Mouse (Mus musculus) 416B (cell line): ENCODE measurements at regions not wholly inside any gene's neighbourhood (a gene's known extent, or its start where the extent isn't known, plus 50 kb on each side); places are given as distances from the start of the nearest gene placed in this dataset.

Source experiments
- DNase-seq: peaks from one replicate; pipeline ENCODE4 v3.0.0; 2011; ENCODE audit warnings: low read depth

DNA sequence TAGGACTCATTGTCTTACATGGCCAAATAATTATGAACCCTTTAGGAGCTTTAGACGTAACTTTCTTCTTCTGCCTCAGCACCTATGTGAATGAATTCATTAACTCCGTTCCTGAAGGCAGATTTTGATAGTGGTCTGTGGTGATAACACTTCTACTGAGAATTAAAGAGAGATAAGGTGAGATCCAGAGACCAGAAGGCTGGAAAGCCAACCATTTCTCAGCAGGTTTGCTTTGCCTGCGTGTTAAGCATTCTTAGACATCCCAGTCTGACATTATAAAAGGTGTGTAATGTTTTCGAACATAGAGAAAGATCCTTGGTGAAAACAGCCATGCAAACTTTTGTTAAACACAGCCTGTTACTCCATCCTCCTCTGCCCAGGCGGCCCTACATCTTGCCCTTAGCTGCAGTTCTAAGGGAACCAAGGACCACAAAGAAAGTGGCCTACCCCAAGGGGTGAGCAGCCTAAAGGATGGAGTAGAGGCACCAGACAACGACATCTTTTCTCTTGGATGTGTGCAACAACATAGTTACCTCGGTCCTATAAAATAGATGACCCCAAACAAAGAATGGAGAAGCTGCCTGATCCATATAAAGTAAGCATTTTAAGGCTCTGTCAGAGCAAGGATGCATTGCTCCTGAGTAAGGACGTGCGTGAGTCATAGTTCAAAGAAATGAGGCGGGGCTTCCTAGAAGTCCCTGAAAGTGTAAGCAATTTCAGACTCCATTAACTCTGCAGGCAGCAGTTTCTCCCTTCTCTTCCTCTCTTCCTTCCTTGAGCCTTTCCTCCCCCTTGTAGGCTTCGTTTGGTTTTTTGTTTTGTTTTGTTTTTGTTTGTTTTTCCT, 55.1 kb upstream of the Xpr1 start:
- peak; percentile 47 for DNase-seq

DNA sequence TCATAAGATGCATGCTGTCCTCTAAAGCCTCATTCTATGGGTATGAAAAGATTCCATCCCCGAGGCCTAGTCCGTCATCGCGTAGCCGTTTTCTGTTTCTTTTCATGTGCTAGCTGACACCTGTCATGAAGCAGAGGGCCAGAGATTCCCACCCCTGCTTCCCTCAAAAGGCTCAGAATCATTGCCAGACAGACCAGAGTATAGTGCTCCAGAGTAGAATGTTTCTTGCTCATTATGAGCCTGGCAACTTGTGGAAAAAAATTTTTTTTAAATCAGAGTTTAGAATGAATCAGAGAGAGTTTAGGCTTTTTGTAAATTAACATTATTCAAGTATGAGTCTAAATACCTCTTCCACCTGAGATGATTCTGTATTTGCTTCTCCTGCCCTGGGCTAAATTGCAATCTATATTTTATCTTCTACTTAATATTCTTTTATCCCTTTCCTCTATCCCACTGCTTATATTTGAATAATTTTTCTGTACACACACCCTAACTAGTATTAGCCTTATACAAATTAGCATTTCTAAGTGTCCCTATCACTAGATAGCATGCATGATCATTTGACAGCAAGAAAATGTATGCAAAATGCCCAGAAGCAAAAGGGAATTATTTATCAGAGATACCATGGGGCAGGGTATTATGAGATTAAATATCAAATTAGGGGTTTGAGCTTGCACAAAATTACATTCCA, 55.9 kb upstream of the Xpr1 start:
- DNase-seq: no peak

DNA sequence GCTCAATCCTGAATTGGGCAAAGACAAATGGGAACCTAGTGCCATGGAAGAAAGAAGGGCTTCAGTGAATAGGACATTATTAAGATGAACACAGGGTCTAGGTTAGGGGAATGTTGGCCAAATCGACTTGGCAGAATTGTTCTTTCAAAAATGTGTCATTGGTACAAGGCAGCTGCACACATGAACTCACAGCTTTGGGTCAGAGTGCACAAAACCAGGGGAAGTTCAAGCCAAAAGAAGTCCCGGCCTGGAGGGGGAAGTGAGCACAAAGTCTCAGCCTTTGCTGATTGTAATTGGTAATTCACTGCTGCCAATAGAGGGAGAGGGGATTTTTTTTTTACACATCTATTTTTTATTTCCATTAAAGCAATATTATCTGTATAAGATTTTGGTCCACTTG, 57.8 kb upstream of the Xpr1 start:
- no peak for DNase-seq

DNA sequence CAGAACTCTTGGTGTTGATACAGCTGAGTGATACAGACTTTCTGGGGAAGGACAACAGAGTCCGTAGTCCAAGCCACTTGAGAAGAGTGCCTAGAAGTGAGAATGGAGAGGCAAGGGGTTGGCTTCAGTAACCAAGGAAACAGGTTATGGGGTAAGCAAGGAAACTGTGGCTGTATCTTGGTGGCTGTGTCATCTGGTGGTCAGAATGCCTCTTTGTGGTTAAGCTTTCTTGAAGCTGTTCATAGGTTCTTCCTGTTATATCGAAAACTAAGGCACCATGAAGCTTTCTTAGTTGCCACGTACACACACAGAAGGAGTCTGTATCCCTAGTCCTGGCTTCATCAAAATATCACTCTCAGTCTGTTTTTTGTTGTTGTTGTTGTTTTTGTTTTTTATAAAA, 59.0 kb upstream of the Xpr1 start:
- DNase-seq: peak; percentile 96

DNA sequence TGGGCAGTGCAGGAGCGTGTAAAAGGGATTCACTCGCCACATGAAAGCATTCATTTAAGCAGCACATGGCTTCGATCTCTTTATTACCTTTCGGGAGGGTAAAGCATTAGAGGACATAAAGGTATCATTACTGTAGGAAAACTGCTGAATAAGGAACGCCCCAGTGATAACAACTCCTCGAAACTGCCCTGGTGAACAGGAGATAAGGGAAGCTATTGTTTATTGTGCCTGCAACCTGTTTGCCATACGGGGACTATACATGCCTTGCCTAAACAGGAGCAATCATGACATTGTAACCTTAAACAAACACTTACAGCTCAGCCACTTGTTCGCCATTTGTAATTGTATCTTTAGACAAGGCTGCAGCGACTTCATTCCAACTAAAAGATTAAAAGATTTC, 64.9 kb upstream of the Xpr1 start:
- DNase-seq: no peak

DNA sequence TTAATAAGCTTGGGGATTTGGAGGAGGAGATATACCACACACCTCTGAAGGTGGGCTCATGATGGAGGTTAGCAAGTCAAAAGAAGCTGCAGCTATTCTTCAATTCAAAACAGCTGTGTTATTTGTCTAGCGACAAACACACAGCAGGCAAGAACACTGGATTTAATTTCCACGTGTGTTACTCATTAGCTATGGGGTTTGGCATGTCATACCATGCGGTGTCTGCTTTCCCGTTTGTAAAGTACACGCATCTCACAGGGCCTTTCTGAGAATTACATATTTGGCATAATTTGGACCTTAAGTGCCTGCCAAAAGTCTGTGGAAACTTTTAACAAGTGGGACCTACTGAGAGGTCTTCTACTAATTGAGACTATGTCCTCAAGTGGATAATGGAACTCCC, 65.5 kb upstream of the Xpr1 start:
- no peak for DNase-seq

DNA sequence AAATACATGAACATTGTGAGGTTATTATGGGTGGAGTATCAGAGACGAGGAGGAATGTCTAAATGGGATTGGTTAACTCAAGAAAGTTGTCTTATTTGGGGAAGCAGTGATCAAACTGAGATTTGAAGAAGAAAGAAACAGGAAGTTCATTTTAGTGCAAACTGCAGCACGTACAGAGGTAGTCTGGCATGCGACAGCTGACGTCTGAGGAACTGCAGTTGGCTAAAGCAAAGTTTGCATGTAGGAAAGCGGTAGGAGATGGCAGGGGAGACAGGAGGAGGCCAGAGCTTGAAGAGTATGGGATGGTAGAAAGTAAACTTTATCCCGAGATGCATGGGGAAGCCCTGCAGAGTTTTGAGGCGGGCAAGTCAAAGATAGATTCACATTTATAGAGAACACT, 66.5 kb upstream of the Xpr1 start:
- DNase-seq: no peak

DNA sequence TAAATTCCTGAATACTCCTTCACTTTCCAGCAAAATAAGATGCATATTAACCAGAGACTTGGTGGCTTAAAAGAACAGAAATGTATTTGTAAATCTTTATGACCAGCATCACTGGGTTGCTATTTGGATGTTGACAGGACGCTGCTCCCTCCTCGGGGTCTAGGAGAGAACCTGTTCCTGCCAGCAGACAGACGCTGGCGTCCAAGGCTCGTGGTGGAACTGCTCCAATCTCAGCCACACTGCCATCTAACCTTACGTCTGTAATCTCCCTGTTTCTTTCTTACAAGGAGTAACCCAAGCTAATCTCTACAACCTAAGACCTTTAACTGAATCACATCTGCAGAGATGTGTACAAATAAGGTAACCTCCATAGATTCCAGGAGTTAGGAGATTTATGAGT, 70.1 kb upstream of the Acbd6 start:
- DNase-seq: no peak

DNA sequence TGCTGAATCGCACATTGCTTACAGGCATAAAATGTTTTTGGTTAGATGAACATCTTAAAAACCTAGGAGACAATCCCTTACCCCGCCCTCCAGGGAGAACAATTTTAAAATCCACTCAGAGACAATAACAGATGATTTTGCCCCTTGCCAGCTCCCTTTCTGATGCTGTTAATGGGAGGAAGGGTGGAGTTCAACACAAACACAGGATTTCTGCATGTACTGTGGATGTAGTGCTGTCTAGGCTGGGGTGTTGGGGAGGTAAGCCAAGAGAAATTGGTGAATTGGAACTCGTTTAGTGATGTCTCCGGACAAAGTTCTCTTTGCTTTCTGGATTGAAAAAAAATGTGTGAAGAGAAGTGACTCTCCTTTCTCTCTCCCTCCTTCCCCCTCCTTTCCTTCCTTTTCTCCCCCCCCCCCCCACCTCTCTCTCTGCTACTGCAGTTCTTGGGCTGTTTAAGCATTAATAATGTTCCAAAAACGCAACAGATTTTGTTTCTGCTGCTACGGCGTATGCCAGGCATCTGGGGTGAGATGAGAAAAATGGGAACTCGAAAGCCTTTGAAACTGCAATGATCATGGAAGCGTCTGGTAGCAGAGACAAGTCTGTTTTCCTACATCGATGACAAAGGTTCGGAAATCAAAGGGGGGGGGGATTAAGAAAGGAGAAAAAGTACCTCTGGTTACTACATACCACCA, 68.8 kb upstream of the Acbd6 start:
- no peak for DNase-seq

DNA sequence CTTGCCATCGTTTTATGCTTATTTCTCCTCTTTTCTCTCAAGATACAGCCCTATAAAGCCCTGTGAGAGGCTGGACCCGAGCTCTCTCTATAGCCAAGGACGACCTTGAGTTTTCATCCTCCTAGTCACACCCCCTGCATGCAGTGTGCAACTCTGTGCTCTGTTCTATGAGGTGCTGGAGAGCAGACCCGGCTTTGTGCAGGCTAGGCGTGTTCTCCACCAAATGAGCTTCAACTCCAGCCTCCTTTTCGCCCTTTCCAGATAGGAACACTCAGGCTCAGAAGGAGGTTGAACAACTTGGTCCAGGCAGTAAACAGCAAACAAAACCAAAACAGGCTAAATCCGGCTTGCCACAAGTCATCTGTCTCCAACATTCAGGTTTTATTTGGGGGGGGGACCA, 67.8 kb upstream of the Acbd6 start:
- no peak for DNase-seq

DNA sequence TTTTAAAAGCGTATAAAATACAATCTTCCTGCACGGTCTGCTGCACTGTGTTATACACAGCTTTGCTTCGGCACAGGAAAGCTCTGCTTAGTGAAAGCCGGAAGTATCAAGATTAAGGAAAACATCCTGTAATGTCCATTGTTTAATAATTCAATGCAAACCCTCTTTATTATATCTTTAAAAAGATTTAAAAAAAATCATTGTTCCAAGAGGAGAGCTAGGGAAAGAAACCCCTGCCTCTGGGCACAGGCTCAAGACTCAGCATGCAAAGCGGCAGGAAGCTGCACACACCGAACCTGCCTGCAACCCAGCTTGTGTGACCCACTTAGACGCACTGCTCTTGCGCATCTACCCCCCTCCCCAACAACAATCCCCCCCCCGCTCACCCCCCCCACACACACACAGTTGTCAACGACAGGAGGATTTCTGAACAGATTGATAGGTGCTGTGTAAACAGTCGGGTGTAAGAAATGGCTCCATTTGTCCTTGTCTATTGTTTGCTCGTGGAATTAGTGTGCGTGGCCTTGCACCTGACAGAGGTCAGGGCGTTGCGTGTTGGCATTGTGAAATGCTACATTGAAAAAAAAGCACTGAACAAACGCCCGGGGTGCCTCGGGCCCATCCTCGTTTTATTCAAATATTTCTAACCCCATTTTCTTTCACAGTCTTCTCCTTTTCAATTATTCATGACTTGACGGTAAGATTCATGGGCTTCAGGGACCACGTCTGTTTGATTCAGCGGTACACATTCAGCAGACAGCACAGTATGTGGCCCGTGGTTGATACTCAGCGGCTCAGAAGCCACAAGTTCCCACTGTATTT, 66.5 kb upstream of the Acbd6 start:
- no peak for DNase-seq

DNA sequence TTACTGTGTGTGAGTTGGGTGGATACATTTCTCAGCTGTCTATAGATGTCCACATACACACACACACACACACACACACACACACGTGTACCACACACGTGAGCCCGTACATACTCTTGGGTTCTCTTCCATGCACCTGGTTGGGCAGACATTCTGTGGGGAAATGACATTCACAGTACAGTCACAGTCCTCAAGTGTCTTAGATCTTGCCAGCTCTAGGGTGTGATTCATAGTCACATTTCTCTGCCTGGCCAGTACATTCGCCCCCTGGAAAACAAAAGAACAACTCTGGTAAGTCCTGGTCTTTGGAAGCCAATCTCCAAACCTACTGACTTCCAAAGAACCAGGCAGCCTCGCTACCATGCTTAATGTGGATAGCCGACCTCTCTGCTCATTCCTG, 64.6 kb upstream of the Acbd6 start:
- DNase-seq: no peak

DNA sequence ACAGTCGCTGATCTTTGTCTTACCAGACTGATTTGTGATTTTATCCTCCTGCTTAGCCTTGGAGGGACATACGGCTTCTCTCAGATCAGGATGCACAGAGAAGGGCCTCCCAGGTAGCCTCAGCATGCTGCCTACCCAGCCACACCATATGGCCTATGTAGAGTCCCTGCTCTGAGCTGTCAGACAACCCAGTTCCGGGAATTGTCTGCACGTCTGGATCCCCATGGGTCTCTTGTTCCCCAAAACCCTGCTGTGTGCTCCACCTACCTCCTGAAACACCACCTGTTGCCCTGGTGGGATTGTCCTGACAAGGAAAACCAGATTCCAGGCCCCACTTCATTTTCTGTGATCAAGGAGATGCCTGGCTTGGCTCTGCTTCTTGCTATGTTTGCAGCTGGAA, 64.1 kb upstream of the Acbd6 start:
- DNase-seq: no peak

DNA sequence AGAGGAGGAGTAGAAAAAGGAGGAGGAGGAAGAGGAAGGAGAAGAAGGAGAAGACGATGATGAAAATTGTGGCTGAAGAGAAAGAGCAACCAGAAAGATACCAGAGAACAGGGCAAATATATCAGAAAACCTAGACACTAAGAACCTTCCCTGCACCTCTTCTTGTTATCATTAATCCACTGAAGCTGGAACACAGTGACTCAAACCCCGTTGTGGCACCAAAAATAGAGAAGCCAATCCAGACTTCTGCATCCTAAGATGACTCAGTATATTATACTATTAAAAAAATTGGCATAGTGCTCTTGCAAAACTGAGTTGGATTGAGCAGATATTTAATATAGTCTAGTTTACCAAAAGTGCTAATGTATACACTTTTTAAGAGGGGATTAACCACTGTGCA, 63.6 kb upstream of the Acbd6 start:
- DNase-seq: peak; percentile 47

DNA sequence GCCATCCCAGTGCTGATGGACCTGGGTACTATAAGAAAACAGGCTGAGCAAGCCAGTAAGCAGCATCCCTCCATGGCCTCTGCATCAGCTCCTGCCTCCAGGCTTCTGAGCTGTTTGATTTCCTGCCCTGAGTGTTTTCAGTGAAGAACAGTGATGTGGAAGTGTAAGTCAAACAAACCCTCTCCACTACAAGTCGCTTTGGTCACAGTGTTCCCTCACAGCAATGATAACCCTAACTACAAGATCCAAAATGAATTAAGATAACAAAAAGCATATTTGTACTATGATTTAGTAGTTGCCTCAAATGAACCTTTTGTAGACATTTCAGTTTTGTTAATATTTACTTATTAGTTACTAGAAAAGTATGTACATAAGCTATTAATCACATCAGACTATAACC, 58.2 kb upstream of the Acbd6 start:
- DNase-seq: no peak

DNA sequence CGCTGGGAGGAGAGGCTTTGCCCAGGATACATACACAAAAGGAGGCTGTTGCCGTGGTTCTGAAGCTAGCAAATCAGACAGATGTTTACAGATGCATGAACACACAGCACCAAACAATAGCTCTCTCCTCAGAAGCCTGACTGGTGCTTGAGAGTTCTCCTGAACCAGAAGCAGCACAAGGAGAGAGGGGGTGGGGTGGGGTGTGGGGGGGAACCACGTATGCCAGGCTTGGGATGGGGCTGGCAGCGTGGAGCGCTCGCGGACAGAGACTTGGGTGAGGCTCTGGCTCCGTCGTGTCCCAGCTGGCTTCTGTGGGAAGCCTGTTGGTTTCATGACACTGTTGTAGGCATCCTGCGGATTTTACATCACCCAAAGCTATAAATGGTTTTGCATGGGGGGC, 55.1 kb upstream of the Acbd6 start:
- DNase-seq: no peak

DNA sequence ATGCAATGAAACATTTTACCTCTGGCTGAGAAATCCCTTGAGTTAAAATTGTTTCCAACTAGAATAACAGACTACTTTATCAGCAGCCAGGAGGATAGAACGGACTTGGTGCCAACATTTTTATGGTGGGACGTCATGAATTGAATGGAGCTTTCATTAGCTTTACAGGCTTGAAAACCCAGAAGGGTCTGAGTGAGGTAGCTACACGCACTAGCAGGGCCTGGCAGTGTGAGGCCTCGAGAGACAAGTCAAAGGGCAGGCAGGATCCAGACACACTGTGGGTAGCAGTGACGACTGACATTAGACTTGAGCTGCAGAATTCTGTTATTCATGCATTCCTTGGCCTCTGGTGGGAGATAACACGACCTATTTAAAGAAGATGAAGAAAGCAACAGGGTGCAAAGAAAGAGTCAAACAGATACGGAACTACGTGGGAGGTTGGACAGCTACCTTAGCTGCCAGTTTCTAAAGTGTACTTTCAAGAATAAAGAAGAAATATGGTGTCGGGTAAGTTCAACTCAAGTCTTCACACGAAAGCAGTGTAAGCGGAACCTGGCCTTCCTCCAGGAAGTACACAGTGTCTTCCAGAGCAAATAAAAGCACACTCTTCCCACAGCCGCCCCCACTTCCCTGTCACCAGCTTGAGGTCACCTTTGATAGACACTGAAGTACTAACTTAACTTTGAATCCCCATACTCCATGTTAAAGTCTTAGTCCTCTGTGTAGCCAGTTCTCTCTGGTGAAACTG, 53.2 kb upstream of the Acbd6 start:
- no peak for DNase-seq

DNA sequence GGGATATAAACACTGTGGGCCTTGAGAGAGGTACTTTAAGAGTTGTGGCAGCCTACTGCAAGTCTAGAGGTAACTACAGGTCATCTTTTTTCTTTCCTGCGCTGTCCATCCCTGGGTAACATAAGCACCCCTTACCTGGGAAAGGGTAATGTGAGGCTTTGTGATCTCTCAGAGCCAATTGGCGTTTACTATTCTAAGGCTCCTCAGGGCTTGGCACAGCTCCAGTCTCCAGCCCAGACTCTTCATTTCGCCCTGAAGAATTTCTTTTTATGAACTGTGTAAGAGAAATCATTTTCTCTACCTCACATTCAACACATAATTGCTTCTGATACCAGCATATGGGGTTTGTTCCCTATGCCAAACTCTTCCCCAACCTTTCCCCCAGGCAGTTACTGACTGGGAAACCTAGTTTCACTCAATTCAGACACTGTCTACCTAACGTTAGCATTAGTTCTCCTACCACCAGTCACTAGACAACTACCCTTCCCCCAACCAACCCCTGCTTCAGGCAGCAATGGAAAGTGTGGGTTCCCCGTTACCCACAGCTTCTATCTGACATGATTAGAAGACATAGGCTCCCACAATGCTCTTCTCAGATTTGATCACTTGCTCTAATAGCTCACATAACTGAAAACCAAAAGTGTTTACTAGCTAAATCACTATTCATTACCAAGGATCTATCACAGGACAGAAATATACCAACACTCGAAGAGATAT, 52.4 kb upstream of the Acbd6 start:
- no peak for DNase-seq
